Mouse (Mus musculus) CD8-positive naive resting alpha-beta T cell, adult 2 months (primary cell): Measurements from ENCODE around the gene Ino80b.

Source experiments
- DNase-seq, 2 experiments: peaks; one replicate each; pipeline ENCODE4 v3.0.0; 2022; ENCODE audit warnings: low read depth in 2 of 2, low spot score in 2 of 2

The Ino80b gene

DNA sequence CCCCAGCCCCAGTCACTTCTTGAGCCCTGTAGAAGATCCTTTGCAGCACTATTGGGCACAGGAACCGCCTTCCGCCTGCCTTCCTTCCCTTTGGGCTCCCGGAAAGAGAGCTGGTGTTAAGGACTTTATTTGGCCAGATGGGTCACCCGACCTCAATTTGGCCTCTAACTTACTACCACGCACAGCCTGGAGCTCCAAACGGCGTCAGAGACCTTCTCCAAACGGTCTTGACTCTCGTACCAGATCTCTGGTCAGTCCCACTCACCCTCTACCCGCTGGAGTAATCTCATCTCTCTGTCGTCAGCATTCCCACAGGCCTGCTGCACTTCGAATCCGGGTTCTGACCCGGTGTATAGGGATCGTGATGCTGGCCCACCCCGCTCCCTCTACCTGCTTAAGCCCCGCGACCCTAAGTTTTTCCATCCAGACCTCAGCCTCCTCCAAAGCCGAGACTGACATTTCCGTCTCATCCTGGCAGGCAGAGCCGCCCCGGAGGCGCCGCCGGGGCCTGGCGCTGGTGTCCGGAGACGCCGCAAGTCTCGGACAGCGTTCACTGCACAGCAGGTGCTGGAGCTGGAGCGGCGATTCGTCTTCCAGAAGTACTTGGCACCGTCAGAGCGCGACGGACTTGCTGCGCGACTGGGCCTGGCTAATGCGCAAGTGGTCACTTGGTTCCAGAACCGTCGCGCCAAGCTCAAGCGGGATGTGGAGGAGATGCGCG lies 37.9 kb downstream of the Ino80b start:
- DNase-seq: no peak

DNA sequence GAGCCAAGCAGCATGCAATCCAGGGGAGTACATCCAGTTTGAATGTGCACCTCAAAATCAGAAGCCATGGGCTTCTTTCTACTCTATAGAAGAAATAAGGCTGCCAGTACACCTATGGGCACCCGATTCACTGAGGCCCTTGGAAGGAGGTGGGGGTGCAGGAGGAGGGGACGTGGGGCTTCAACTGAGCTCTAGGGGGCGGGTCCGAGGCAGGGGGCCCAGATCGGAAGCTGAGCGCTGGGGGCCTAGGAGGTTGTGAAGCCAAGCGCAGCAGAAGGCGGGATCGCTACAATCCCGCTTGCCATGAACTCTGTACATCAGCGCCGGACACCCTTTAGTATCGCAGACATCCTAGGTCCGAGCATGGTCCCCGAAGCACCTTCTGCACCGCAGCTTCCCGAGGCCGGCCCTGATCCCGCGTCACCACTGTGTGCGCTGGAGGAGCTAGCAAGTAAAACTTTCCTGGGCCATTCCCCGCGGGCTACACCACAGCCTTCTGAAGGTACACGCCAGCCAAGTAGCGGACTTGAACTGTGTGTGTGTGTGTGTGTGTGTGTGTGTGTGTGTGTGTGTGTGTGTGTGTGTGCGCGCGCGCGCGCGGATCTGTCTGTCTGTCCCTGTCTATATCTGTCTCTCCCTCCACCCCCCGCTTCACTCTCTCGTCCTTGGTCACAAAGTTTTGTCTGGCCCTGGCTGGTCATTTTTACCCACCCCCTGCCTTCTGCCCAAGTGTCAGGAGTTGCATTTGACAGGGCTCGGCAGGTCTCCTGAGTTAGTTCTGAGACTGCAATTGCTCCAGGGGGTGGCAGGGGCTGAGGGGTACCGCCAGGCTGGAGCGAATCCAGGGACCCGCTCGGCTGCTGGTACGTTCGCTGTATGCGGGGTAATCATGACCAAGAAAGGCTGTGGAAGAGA lies 38.9 kb downstream of the Ino80b start, which contains the start of gene Lbx2:
Gene Lbx2, plus strand, starts transcription at position 247 of the 915 bp plus-strand sequence.
- no peak for DNase-seq

DNA sequence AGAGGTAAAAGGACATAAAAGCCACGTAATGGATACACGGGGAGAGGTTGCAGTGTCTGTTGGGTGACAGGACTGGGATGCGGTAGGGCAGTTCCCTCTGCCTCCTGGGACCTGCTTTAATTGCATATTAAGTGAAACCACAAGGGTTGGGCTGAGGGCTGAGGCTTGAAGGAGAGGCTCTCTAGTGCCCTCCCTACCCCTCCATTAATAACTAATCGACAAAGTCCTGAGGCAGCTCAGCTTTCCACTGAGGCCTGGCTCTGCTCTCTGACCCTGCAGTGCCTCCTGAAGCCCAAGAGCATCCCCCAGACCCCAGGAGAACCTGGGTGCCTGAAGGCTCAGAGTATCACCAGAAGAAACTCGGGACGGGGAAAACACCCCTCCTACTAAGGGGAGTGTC lies 40.8 kb downstream of the Ino80b start:
- DNase-seq: no peak

- DNase-seq: no peak
These were observed 41.7 kb downstream of the Ino80b start for GRCm38 (mm10) chr6:83083497-83083896.

DNA sequence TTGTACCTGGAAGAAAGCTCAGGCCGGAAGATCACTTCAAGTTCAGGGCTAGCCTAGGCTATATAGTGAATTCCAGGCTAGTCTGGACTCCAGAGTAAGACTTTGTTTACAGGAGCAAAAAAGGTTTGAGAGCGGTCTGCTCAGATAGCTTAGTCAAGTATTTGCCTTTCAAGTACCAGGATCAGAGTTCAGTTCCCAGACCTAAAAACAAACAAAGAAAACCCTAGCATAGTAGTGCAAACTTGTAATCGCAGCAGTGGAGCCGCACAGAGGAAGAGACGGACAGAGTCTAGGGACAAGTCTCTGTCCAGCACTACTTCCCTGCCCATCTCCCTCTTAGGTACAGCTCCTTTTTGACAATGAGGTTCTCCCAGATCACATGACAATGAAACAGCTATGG lies 45.0 kb downstream of the Ino80b start:
- no peak for DNase-seq

DNA sequence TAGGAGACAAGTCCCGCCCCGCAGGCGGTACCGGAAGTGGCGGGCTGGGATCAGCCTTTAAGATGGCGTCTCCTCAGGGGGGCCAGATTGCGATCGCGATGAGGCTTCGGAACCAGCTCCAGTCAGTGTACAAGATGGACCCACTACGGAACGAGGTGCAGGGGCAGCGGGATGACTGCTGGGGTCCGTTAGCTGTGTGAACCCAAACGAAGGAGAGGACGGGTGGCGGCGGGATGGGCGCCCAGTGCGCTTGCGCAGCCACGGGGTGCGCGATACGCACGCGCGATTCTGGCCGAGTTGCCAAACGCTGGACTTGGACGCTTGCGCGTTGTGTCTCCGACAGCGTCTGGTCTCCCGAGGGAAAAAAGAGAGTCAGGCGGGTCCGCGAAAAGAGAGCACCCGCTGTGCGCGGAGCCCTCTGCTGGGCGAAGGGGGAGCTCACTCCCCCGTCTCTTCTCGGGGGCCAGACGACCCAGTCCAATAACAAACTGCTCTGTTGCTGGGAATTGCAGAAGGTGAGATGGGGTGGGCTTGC lies 46.8 kb downstream of the Ino80b start:
- DNase-seq: peak; percentile 99 to 100

- DNase-seq: no peak
These were observed 47.5 kb downstream of the Ino80b start, which contains the start of gene Pcgf1 for GRCm38 (mm10) chr6:83077630-83078323. Gene Pcgf1, plus strand, starts transcription at chr6:83077869.

DNA sequence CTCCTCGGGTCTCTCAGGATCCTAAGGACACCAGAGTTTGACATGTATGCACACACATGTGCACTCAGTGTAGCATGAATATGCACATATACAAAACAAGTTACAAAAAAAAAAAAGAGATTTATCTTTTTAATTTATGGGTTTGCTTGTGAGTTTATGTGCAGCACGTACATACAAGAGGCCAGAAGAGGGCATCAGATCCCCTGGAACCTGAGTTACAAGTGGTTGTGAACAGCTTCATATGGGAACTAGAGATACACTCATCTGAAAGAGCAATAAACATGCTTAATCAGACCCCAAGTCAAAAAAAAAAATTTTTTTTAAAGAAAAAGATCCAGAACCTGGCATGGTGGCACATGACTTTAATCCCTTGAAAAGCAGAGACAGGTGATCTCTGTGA lies 50.3 kb downstream of the Ino80b start:
- peak in 1 of 2 experiments; percentile 51 for DNase-seq
